Mouse (Mus musculus) olfactory bulb, adult 2 months (tissue): ENCODE data around the gene Micall2. TPM values are rescaled to one million over a fixed set of nuclear protein-coding genes. Genes with fewer than 3 reads are reported as not detected.

Source experiments
- H3K27ac ChIP-seq: fragments of 200-500 bp; 2 replicates; pipeline ENCODE4 v1.5.1; 2012; ENCODE audit warnings: low read depth, low read length; ENCODE audit not compliant: insufficient read depth
- H3K4me1 ChIP-seq: fragments of 200-500 bp; 2 replicates; pipeline ENCODE4 v1.6.1; 2012; ENCODE audit warnings: low read length; ENCODE audit not compliant: control insufficient read depth, insufficient read depth
- H3K4me3 ChIP-seq: fragments of 200-500 bp; 2 replicates; pipeline ENCODE4 v1.5.1; 2012; ENCODE audit warnings: mild to moderate bottlenecking, low read depth, low read length, moderate library complexity; ENCODE audit not compliant: insufficient read depth
- CTCF ChIP-seq: fragments of 200-500 bp; IDR thresholded peaks from 2 replicates; pipeline ENCODE4 v1.5.1; 2012; ENCODE audit warnings: low read depth, mild to moderate bottlenecking, low read length, moderate library complexity; ENCODE audit not compliant: insufficient read depth
- POLR2A ChIP-seq: fragments of 200-500 bp; IDR thresholded peaks from 2 replicates; pipeline ENCODE4 v1.6.1; 2012; ENCODE audit warnings: mild to moderate bottlenecking, low read depth, low read length, moderate library complexity; ENCODE audit not compliant: insufficient read depth
- WGBS: fragments of 180-500 bp; shearing (Covaris S2); methylation state at CpG from one replicate; pipeline ENCODE4 v1.1.7; 2018; 5-methylcytosine and 5-hydroxymethylcytosine counted together
- polyA plus RNA-seq: library from polyadenylated mRNA; stranded (reverse); fragments of >200 nt; gene quantifications from 2 replicates; pipeline ENCODE4 v1.2.4, GENCODE M21; 2012; ENCODE audit warnings: low replicate concordance; ENCODE audit not compliant: missing spikeins, insufficient read depth, insufficient read length

Micall2 gene
- polyA plus RNA-seq, 1 experiment: not detected

- Histone ChIP-seq H3K4me1 (peaks cover 24% of the 10 kb centered on the region), H3K27ac (no peak overlapping the region), H3K4me3 (no peak overlapping the region)
- whole genome bisulfite sequencing: 91% methylated on average over 3 of the region's 3 CpGs
- no peak for TF ChIP-seq CTCF
- no peak for TF ChIP-seq POLR2A
These were observed 2.1 kb downstream of the Micall2 start for GRCm38 (mm10) chr5:139734016-139734415.

- TF ChIP-seq CTCF: no peak
- TF ChIP-seq POLR2A: no peak
- H3K4me3 ChIP-seq: no peak overlapping the region
- WGBS: 75% methylated on average over 11 of the region's 11 CpGs
- peaks cover 24% of the 10 kb centered on the region for H3K4me1 ChIP-seq
- H3K27ac ChIP-seq: no peak overlapping the region
These were observed 3.5 kb downstream of the Micall2 start for GRCm38 (mm10) chr5:139732634-139733107.

DNA sequence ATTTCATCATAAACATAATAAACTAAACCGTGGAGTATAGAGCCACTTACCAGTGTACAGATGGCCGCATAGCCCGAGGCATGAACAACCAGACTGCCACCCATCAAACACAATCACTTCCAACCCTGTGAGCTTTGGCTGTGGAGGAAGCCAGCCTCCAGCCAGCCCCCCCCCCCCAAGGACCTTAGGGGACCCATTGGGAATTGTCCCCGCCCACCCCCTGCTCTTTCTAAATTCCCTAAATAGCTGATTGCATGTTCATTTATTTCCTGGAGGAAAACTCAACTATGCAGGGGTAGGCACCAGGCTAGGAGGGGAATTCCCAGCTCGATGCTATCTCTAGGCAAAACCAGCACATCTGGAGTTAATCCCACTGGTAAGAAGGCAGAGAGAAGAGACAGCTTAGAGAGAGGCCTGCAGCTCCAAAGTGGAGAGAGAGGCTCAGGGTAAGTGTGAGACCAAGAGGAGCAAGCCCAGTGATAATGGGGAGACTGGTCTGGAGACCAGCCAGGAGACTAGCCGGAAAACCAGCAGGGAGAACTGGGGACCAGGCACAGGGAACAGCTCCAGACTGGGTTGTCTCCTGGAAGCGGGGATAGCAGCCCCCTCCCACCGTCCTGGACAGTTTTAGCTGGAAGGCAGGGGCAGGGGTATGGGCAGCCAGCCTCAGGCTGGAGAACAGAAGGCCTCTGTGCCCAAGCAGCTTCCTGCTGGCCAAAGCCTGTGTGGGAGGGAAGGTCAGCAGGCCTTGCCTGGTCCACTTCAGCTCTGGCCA, 5.2 kb downstream of the Micall2 start:
- peak overlapping the region; percentile 68; the same call in 1 of the 2 replicates for H3K27ac ChIP-seq
- H3K4me3 ChIP-seq: no peak overlapping the region
- 54% methylated on average over 8 of the region's 8 CpGs for WGBS
- TF ChIP-seq POLR2A (no peak), CTCF (no peak)
- peaks cover 19% of the 10 kb centered on the region for H3K4me1 ChIP-seq

DNA sequence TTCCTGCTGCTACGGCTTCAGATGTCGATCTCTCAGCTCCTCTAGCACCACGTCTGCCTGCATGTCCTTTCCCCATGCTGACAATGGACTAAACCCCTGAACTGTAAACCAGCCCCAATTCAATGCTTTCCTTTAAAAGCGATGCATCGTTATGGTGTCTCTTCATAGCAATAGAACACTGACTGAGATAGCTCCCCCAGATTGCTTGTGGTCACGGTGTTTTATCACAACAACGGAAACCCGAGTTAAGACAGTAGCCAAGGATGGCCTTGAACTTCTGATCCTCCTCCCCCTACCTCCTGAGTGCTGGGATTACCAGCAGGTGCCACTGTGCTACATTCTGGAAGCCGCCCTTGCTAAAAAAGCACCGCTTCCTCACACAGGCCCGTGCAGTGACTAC, 8.9 kb downstream of the Micall2 start:
- WGBS: 92% methylated on average over 11 of the region's 11 CpGs
- Histone ChIP-seq H3K27ac (no peak overlapping the region), H3K4me1 (peaks cover 17% of the 10 kb centered on the region), H3K4me3 (no peak overlapping the region)
- TF ChIP-seq CTCF (no peak), POLR2A (no peak)

DNA sequence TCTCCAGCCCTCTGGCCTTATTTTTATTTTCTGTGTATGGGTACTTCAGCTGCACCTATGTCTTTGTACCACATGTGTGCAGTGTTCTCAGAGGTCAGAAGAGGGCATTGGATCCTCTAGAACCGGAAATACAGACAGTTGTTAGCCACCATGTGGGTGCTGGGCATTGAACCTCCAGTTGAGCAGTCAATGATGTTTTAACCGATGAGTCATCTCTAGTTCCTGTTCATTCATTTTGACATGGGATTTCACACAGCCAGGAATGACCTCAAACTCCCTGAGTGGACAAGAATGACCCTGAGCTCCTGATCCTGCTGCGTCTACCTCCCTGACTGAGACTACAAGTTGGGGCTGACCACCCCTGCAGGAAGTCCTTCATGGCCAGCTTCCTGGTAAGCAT, 9.9 kb downstream of the Micall2 start:
- no peak overlapping the region for H3K4me3 ChIP-seq
- no peak overlapping the region for H3K27ac ChIP-seq
- TF ChIP-seq POLR2A (no peak), CTCF (no peak)
- peaks cover 14% of the 10 kb centered on the region for H3K4me1 ChIP-seq
- 90% methylated on average over 3 of the region's 3 CpGs for WGBS

DNA sequence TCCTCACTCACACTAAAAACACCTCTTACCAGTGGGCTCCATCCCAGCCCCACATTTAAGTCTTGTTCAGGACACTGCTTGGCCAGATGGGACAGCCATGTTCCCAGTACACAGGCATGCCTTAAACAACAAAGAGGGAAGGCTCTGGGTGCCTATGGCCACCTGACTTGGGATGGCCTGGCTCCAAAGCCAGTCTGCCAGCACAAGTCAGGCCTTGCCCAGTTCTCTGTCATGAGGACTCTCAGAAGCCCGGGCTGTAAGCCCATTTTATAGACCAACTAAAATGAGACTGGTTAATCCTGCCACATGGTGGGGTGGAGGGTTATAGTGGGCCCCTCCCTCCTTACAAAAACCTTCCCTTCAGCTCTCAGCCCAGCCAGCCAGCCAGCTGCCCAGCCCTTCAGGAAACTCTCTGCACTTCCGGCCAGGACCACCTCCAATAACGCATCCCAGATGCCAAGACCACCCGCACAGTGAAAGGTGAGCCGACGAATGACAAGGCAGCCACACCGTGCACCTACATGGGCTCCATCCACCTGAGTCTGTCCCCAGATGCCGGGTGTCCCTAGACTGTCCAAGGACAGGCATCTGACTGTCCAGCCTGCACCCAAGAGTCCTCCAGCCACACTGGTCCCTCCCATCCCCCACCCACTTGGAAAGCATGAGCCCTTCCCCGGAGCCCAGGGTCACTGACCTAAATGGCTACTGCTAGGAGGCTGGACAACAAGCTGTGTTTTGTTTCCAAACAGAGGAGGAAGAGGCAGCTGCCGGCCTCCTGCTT, 11.6 kb downstream of the Micall2 start:
- WGBS: 61% methylated on average over 10 of the region's 10 CpGs
- Histone ChIP-seq H3K4me3 (no peak overlapping the region), H3K27ac (no peak overlapping the region), H3K4me1 (peaks cover 7% of the 10 kb centered on the region; the same call in 1 of the 2 replicates)
- TF ChIP-seq CTCF: no peak
- TF ChIP-seq POLR2A: no peak

DNA sequence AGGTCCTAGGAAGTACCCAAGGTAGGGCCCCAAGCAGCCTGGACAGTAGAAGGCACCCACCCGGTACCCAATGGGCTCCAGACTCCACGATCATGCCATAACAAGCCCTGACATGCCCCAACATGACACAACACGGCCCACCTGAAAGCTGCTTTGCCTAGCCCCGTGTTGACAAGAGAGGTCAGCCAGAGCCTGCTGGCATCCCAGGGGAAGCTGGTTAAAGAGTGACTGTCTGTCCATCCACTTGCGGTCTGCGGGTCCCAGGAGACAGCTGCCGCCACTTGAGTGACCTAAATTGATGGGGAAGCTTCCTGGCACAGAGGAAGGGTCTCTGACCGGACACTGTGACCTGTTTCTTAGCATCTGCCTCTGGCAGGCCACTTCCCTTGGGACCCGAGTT, 13.0 kb downstream of the Micall2 start:
- H3K27ac ChIP-seq: no peak overlapping the region
- WGBS: 86% methylated on average over 9 of the region's 9 CpGs
- no peak overlapping the region for H3K4me3 ChIP-seq
- TF ChIP-seq CTCF (no peak), POLR2A (no peak)
- H3K4me1 ChIP-seq: peaks cover 13% of the 10 kb centered on the region; the same call in 1 of the 2 replicates

DNA sequence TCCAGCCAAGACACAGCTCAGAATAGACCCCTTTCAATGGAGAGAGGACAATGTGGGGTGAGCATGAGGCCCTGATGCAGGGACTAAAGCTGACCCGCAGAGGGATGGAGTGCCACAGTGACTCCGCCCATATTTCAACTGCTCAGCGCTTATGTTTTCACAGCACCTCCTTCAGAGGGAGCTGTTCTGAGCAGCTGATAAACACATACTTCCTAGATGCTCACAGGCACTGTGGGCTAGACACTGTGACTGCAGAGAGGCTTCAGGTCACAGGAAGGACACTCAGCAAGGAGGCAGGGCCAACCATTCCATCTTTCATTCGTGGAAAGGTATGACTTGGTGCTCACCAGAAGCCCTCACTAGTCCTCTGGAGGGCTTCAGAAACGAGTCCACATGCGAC, 13.4 kb downstream of the Micall2 start:
- H3K4me3 ChIP-seq: no peak overlapping the region
- peaks cover 13% of the 10 kb centered on the region; the same call in 1 of the 2 replicates for H3K4me1 ChIP-seq
- no peak for TF ChIP-seq CTCF
- WGBS: 75% methylated on average over 6 of the region's 6 CpGs
- H3K27ac ChIP-seq: no peak overlapping the region

DNA sequence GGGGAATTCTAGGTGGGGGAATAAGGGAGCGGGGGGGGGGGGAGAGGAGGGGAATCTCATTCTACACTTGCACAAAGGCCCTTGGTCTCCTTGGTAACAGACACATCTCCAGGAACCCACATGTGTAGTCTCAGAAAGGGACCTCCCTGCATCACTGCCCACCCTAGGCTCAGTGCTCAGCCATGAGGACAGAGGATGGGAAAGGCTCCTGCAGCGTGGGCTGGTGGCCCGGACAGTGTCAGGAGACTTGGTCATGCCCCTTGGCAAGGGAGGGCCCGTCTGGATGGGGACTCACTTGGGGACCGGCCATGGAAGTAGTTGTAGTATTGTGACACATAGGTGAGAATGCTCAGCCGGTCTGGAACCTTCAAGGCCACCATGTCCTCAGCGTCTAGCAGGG, 17.2 kb downstream of the Micall2 start:
- Histone ChIP-seq H3K27ac (no peak overlapping the region), H3K4me1 (0 out of 2 replicates have a peak, but pooled peaks cover 6% of the 10 kb centered on the region), H3K4me3 (no peak overlapping the region)
- TF ChIP-seq CTCF (no peak), POLR2A (no peak)
- 70% methylated on average over 7 of the region's 7 CpGs for WGBS
